Mouse (Mus musculus) testis, adult 2 months (tissue): ENCODE results near the gene Susd6.

Experiments used
- CTCF ChIP-seq: fragments of 200-500 bp; IDR thresholded peaks from 2 replicates; pipeline ENCODE4 v1.5.1; 2012; ENCODE audit warnings: low read depth, mild to moderate bottlenecking, inconsistent platforms, low read length, moderate library complexity; ENCODE audit not compliant: control insufficient read depth, insufficient read depth, insufficient replicate concordance
- POLR2A ChIP-seq: fragments of 200-500 bp; IDR thresholded peaks from 2 replicates; pipeline ENCODE4 v1.6.1; 2012; ENCODE audit warnings: low read depth, mild to moderate bottlenecking, inconsistent platforms, low read length, moderate library complexity; ENCODE audit not compliant: control insufficient read depth

DNA sequence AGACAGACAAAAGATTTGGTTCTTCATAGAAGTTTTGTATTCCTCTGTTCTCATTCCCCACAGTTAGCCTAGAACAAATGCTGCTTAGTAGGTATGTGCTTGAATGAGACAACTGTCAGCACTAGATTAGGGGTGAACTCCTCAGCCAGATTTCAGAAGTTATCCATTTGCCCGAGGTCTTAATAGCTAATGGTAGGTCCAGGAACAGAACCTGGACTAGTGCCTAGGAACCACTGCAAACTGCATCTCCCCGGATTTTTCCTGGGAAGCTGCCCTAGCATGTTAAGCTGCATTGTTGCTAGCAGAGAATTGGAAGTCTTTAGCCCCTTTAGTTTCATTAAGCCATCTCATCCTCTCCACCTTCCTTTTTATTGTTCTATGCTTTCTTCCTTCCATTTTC is 39.9 kb downstream of the Susd6 start:
- no peak for TF ChIP-seq CTCF
- no peak for TF ChIP-seq POLR2A
